Mouse (Mus musculus): ENCODE results near the gene Pmel.

DNA sequence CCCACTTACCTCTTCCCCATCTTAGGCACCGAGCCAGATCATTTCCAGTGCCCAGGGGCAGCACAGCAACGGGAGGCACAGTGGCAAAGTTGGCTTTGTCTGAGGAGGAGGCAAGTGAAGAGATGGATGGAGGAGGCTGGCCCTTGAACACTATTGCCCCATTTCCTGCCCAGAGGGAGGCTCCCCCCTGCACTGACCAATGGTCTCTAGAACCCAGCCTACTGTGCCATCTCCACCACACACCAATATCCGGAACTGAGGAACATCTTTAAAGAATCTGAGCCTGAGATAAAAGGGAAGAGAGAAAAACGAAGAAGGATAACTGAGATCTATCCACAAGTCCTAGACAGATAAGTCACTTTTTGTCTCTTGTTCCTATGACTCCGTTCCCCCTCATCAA lies 24.1 kb downstream of the Pmel start:
- TF ChIP-seq POLR2A (IDR thresholded peaks at IDR 0.05; ENCODE audit: low read depth, low read length), result no peak
- no peak for TF ChIP-seq CTCF (IDR thresholded peaks at IDR 0.05; ENCODE audit: extremely low read depth, insufficient read length, insufficient replicate concordance, low read depth, low read length)
